Mouse (Mus musculus) ES-Bruce4 (cell line): ENCODE measurements around the gene Asb15. TPM values are rescaled to one million over a fixed set of nuclear protein-coding genes. Genes with fewer than 3 reads are reported as not detected.
A peak's percentile ranks its signal among the peaks of the same experiment; 100 is the strongest.

Experiments used
- H3K27ac ChIP-seq: 2 replicates; pipeline ENCODE4 v1.5.1; 2012; ENCODE audit warnings: low read length, inconsistent platforms; ENCODE audit not compliant: insufficient read depth
- H3K27me3 ChIP-seq: 2 replicates; pipeline ENCODE4 v1.6.1; 2012; ENCODE audit warnings: mild to moderate bottlenecking, low read length, inconsistent platforms; ENCODE audit not compliant: control insufficient read depth, poor library complexity, insufficient read depth, severe bottlenecking
- H3K36me3 ChIP-seq: 2 replicates; pipeline ENCODE4 v1.6.1; 2012; ENCODE audit warnings: inconsistent platforms, mild to moderate bottlenecking, low read length, moderate library complexity; ENCODE audit not compliant: control insufficient read depth, poor library complexity, insufficient read depth, severe bottlenecking
- H3K4me1 ChIP-seq: one replicate; pipeline ENCODE4 v1.8.1; 2011; ENCODE audit warnings: low read length; ENCODE audit not compliant: control insufficient read depth, insufficient read depth
- H3K4me3 ChIP-seq: 2 replicates; pipeline ENCODE4 v1.5.1; 2011; ENCODE audit warnings: low read depth, mild to moderate bottlenecking, low read length
- H3K9ac ChIP-seq: 2 replicates; pipeline ENCODE4 v1.6.1; 2012; ENCODE audit warnings: low read depth, mild to moderate bottlenecking, inconsistent platforms; ENCODE audit not compliant: poor library complexity, severe bottlenecking
- H3K9me3 ChIP-seq: replicated peaks from 2 replicates; pipeline ENCODE4 v1.6.1; 2012; ENCODE audit warnings: mild to moderate bottlenecking, low read length, inconsistent platforms; ENCODE audit not compliant: control insufficient read depth, poor library complexity, insufficient read depth, severe bottlenecking
- CTCF ChIP-seq: IDR thresholded peaks from one replicate; pipeline ENCODE4 v1.8.1; 2011; ENCODE audit warnings: low read depth, low read length
- EP300 ChIP-seq: IDR thresholded peaks from 2 replicates; pipeline ENCODE4 v1.6.1; 2011; ENCODE audit warnings: low read depth, low read length; ENCODE audit not compliant: insufficient read depth
- POLR2A ChIP-seq: IDR thresholded peaks from one replicate; pipeline ENCODE4 v1.8.1; 2011; ENCODE audit warnings: low read length; ENCODE audit not compliant: insufficient read depth
- polyA plus RNA-seq: library from polyadenylated mRNA; stranded (reverse); fragments of >200 nt; gene quantifications from 2 replicates; pipeline ENCODE4 v1.2.4, GENCODE M21; 2011; ENCODE audit warnings: low read depth; ENCODE audit not compliant: missing spikeins, insufficient read depth, insufficient read length

The Asb15 gene
- polyA plus RNA-seq: not detected in 2 replicates

GRCm38 (mm10) chr6:24528064-24528243 lies at the start of gene Asb15:
TSS of gene Asb15 (plus strand) at chr6:24528144.
- Histone ChIP-seq H3K9me3 (no peaks in the 10 kb centered on the region), H3K9ac (peak within 1 kb of the TSS; percentile 45), H3K36me3 (peaks cover 2% of the 10 kb centered on the region; the same call in 1 of the 2 replicates), H3K27me3 (no peaks in the 10 kb centered on the region), H3K4me1 (no peaks in the 10 kb centered on the region), H3K4me3 (peak within 1 kb of the TSS; percentile 96), H3K27ac (no peak within 1 kb of the TSS)
- no peak for TF ChIP-seq CTCF
- TF ChIP-seq EP300: no peak
- no peak for TF ChIP-seq POLR2A

- TF ChIP-seq CTCF (no peak), EP300 (no peak), POLR2A (no peak)
- H3K9ac ChIP-seq: no peak overlapping the region
- no peaks in the 10 kb centered on the region for H3K9me3 ChIP-seq
- no peaks in the 10 kb centered on the region for H3K27me3 ChIP-seq
- H3K27ac ChIP-seq: no peak overlapping the region
- H3K36me3 ChIP-seq: no peaks in the 10 kb centered on the region
- no peak overlapping the region for H3K4me3 ChIP-seq
- H3K4me1 ChIP-seq: no peaks in the 10 kb centered on the region
Observed at GRCm38 (mm10) chr6:24486530-24486929, 41.4 kb upstream of the Asb15 start.

- H3K27me3 ChIP-seq: no peaks in the 10 kb centered on the region
- TF ChIP-seq POLR2A (no peak), EP300 (no peak), CTCF (peak; percentile 12)
- no peaks in the 10 kb centered on the region for H3K9me3 ChIP-seq
- no peaks in the 10 kb centered on the region for H3K4me1 ChIP-seq
- no peaks in the 10 kb centered on the region for H3K36me3 ChIP-seq
- H3K9ac ChIP-seq: no peak overlapping the region
- H3K27ac ChIP-seq: no peak overlapping the region
- H3K4me3 ChIP-seq: no peak overlapping the region
Observed at GRCm38 (mm10) chr6:24490341-24490740, 37.6 kb upstream of the Asb15 start.

GRCm38 (mm10) chr6:24504141-24504540 lies 23.8 kb upstream of the Asb15 start:
- H3K4me3 ChIP-seq: no peak overlapping the region
- H3K9me3 ChIP-seq: no peaks in the 10 kb centered on the region

GRCm38 (mm10) chr6:24514552-24515284 lies 13.2 kb upstream of the Asb15 start, which contains the start of gene Iqub:
TSS of gene Iqub (minus strand) at chr6:24515067.
- Histone ChIP-seq H3K36me3 (no peaks in the 10 kb centered on the region), H3K4me1 (no peaks in the 10 kb centered on the region), H3K27me3 (no peaks in the 10 kb centered on the region; the same call in 1 of the 2 replicates), H3K9ac (no peak within 1 kb of the TSS), H3K4me3 (no peak within 1 kb of the TSS), H3K9me3 (no peaks in the 10 kb centered on the region), H3K27ac (no peak within 1 kb of the TSS)
- no peak for TF ChIP-seq EP300
- TF ChIP-seq CTCF: no peak
- TF ChIP-seq POLR2A: no peak

More at GRCm38 (mm10) chr6:24504141-24504540, 23.8 kb upstream of the Asb15 start:
- Histone ChIP-seq H3K27ac (no peak overlapping the region), H3K9ac (no peak overlapping the region), H3K4me1 (no peaks in the 10 kb centered on the region), H3K36me3 (no peaks in the 10 kb centered on the region), H3K27me3 (no peaks in the 10 kb centered on the region)
- TF ChIP-seq EP300 (no peak), POLR2A (no peak), CTCF (no peak)

GRCm38 (mm10) chr6:24516197-24516596 lies 11.7 kb upstream of the Asb15 start:
- TF ChIP-seq CTCF: no peak
- TF ChIP-seq POLR2A: no peak
- no peak for TF ChIP-seq EP300
- Histone ChIP-seq H3K27ac (no peak overlapping the region), H3K4me1 (no peaks in the 10 kb centered on the region), H3K9ac (no peak overlapping the region), H3K27me3 (no peaks in the 10 kb centered on the region; the same call in 1 of the 2 replicates), H3K36me3 (peaks cover 1% of the 10 kb centered on the region; the same call in 1 of the 2 replicates), H3K9me3 (no peaks in the 10 kb centered on the region), H3K4me3 (no peak overlapping the region)
